Mouse (Mus musculus) embryonic facial prominence, embryonic 15.5 days (tissue): ENCODE measurements around the gene Srp14. TPM values are rescaled to one million over a fixed set of nuclear protein-coding genes. Genes with fewer than 3 reads are reported as not detected.

ENCODE experiments used
- ATAC-seq: fragments of 200-750 bp; cut with Nextera tagmentation; 2 replicates; pipeline ENCODE4 v1.8.0; 2017; ENCODE audit warnings: low read depth, moderate TSS enrichment; ENCODE audit not compliant: insufficient number of reproducible peaks, low FRiP score, low TSS enrichment
- H3K27ac ChIP-seq: fragments of 300-500 bp; sonication (generic); replicated peaks from 2 replicates; pipeline ENCODE4 v1.5.1; 2015; ENCODE audit warnings: mild to moderate bottlenecking, inconsistent platforms
- H3K27me3 ChIP-seq: fragments of 300-500 bp; sonication (generic); 2 replicates; pipeline ENCODE4 v1.6.1; 2015; ENCODE audit warnings: inconsistent platforms
- H3K36me3 ChIP-seq: fragments of 300-500 bp; sonication (generic); 2 replicates; pipeline ENCODE4 v1.6.1; 2015; ENCODE audit warnings: mild to moderate bottlenecking, inconsistent platforms
- H3K4me1 ChIP-seq: fragments of 300-500 bp; sonication (generic); 2 replicates; pipeline ENCODE4 v1.6.1; 2015; ENCODE audit warnings: inconsistent platforms
- H3K4me2 ChIP-seq: fragments of 300-500 bp; sonication (generic); replicated peaks from 2 replicates; pipeline ENCODE4 v1.6.1; 2015; ENCODE audit warnings: mild to moderate bottlenecking, inconsistent platforms
- H3K4me3 ChIP-seq: fragments of 300-500 bp; sonication (generic); replicated peaks from 2 replicates; pipeline ENCODE4 v1.5.1; 2015; ENCODE audit warnings: mild to moderate bottlenecking, inconsistent platforms
- H3K9ac ChIP-seq: fragments of 300-500 bp; sonication (generic); 2 replicates; pipeline ENCODE4 v1.6.1; 2015; ENCODE audit warnings: inconsistent platforms
- H3K9me3 ChIP-seq: fragments of 300-500 bp; sonication (generic); replicated peaks from 2 replicates; pipeline ENCODE4 v1.6.1; 2016; ENCODE audit warnings: inconsistent platforms
- WGBS: fragments of 180-500 bp; shearing (Covaris S2); methylation state at CpG from one replicate; pipeline ENCODE4 v1.1.7; 2015; 5-methylcytosine and 5-hydroxymethylcytosine counted together
- polyA plus RNA-seq: library from polyadenylated mRNA; unstranded; fragments of >200 nt; fragmentation: Nextera tagmentation; extraction: Ambion mirVana; gene quantifications from 2 replicates; pipeline ENCODE4 v1.2.1, GENCODE M21; 2015

Gene Srp14
- polyA plus RNA-seq, result 258 and 285 TPM in 2 replicates

DNA sequence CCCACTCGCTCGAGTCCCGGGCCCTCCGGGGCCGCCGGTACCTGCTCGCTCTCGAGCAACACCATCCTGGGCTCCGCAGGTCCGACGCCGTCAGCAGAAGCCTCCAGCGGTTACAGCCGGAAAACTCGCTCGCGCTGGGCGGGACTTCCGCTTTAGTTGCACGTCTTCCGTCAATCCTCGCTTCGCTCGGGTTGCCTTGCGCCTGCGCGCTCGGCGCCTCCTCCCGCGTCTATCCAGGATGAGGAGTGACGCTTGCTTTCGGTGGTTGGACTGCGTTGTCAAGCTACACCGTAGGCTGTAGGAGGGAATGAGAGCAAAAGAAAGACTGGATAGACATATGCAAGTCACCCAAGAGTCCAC, at the start of gene Srp14:
TSS of gene Srp14 (minus strand) at position 162 of the 360 bp plus-strand sequence.
- Histone ChIP-seq H3K27me3 (no peaks in the 10 kb centered on the region), H3K4me3 (peak within 1 kb of the TSS; percentile 96), H3K27ac (peak within 1 kb of the TSS; percentile 89), H3K4me1 (peaks cover 15% of the 10 kb centered on the region), H3K36me3 (peaks cover 27% of the 10 kb centered on the region), H3K9ac (peak within 1 kb of the TSS; percentile 91), H3K4me2 (peak within 1 kb of the TSS; percentile 83), H3K9me3 (no peaks in the 10 kb centered on the region)
- ATAC-seq, result peak; percentile 90
- under 1% methylated on average over 35 of the region's 35 CpGs for WGBS

DNA sequence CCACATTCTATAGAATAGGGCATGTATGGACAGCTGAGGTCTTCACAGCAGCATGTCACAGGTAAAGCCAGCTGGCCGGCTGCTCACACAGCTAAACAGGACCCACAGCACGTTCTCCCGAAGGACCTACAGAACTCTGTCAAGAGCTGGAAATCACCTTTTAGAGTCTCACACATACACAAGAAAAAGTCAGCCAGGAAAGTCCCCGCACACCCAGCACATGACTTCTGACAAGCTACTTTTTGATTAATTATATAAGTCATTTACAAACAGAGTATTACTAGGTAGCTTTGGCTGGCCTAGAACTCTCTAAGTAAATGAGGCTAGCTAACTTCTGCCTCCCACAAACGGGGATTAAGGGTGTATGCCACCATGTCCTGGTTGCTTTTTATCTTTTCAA, 47.0 kb upstream of the Srp14 start:
- H3K27ac ChIP-seq, result no peak overlapping the region
- H3K9me3 ChIP-seq, result no peaks in the 10 kb centered on the region
- H3K36me3 ChIP-seq, result no peaks in the 10 kb centered on the region
- H3K9ac ChIP-seq, result no peak overlapping the region
- H3K27me3 ChIP-seq, result no peaks in the 10 kb centered on the region
- ATAC-seq, result no peak
- H3K4me1 ChIP-seq, result peaks cover 40% of the 10 kb centered on the region
- WGBS, result 88% methylated on average over 5 of the region's 5 CpGs
- H3K4me2 ChIP-seq, result no peak overlapping the region
- H3K4me3 ChIP-seq, result no peak overlapping the region

DNA sequence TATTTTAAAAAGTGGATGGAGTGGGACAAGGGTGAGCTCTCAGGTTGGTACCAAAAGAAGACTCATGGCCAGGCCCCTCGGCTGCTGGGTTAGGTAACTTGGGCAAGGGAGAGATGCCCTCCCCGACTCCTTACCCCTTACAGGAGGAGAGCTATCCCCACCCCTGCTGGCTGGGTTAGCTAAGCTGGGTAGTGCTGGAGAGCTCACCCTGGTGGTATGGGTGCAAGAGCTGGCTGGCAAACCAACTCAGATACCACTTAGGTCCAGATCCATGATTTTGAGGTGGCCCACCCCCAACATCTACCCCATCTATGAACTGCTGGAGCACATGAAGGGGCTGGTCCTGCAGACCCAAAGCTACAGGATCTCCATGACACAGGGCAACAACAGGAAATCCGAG, 45.3 kb upstream of the Srp14 start:
- Histone ChIP-seq H3K9ac (no peak overlapping the region), H3K27ac (no peak overlapping the region), H3K4me1 (peaks cover 35% of the 10 kb centered on the region), H3K9me3 (no peaks in the 10 kb centered on the region), H3K4me3 (no peak overlapping the region), H3K27me3 (no peaks in the 10 kb centered on the region), H3K36me3 (no peaks in the 10 kb centered on the region), H3K4me2 (no peak overlapping the region)
- no peak for ATAC-seq
- 76% methylated on average over 3 of the region's 3 CpGs for WGBS

DNA sequence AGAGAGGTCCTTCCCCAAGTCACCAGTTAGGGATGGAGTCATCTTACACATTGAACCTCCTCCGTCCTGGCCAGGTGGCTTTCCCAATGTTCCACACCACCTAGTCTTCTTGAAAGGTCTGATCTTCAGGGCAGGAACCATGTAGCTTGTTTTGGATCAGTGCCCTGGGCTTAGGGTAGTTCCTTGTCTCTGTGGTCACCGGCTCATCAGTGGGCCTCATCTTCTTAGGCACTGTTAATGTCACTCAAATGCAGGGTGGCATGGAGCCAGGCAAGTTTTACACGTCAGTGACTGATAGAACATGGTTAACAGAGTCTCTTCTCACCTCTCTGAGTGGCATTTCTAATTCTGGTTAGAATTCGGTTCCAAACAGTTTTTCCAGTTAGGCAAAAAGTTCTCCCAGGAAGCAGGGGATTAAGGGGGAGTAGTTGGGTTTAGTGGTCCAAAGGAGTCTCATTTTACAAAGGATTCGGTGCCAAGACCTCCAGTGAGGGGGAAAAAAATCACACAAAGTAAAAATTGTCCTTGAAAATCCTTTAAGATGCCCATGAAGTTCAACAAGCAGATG, 43.7 kb upstream of the Srp14 start:
- H3K4me2 ChIP-seq, result no peak overlapping the region
- H3K4me1 ChIP-seq, result peaks cover 28% of the 10 kb centered on the region
- H3K36me3 ChIP-seq, result no peaks in the 10 kb centered on the region
- peak overlapping the region; percentile 58 for H3K27ac ChIP-seq
- no peaks in the 10 kb centered on the region for H3K27me3 ChIP-seq
- 29% methylated on average over 5 of the region's 5 CpGs for WGBS
- ATAC-seq, result no peak
- H3K9me3 ChIP-seq, result no peaks in the 10 kb centered on the region
- no peak overlapping the region for H3K4me3 ChIP-seq
- no peak overlapping the region for H3K9ac ChIP-seq

DNA sequence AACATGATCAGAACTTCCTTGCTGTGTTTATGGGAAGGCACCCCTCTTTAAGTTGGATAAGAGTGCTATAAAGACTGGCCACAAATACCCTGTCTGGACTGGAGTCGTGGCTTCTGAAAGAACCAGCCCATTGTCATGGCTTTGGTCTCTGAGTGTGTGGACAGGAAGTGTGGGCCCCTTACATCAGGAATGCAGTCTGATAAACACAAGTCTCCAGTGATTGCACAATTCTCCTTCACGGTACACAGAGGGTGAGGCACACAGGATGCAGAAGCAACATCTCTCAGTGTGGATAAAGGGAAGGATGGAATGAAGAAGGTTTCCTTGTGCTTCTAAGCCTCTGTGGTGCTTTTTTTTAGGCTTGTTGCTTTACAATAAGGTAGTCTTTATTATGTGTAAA, 42.8 kb upstream of the Srp14 start:
- Histone ChIP-seq H3K4me2 (no peak overlapping the region), H3K9me3 (no peaks in the 10 kb centered on the region), H3K27me3 (no peaks in the 10 kb centered on the region), H3K9ac (no peak overlapping the region), H3K4me1 (peaks cover 28% of the 10 kb centered on the region), H3K36me3 (no peaks in the 10 kb centered on the region), H3K4me3 (no peak overlapping the region), H3K27ac (no peak overlapping the region)
- 12% methylated on average over 2 of the region's 2 CpGs for WGBS
- ATAC-seq, result no peak

DNA sequence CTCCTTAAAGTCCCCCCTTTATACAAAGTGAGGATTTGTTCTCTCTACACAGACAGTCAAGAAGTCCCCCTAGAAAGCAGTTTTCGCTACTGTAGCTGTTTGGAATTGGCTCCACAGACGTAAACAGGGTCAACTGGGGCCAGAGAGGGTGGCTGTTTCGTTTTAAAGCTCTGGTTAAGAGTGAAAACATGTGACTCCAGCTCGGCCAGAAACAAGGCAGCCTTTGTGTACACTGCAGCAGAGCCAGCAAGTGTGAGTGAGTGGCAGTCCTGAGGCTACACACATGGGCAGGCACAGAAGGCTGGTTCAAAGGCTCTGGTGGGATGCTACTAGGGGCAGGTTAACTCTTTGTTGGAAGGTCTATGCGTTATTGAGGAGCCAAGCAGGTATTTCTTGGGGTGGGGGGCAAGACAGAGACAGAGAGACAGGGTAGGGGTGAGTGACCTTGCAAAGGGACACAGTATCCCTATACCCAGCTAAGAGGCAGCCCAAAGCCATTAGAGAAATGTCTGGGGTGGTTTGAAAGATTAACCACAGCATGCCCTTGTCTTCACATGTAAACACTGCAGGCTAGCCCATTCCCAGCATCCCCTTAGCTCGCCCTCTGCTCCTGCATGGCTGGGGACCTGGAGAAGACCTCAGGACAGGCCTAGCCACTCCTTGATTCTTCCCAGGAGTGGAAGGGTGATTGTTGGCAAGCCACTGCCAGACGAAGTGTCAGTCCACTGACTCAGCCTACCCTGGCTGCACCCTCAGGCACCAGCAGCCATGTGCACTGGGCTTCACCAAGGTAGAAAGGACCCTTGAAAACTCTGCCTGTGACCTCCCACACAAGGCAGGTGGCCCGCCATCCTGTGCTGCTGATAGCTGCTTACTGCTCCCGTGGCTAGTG, 40.8 kb upstream of the Srp14 start:
- no peaks in the 10 kb centered on the region for H3K9me3 ChIP-seq
- peak; percentile 77 for ATAC-seq
- H3K9ac ChIP-seq, result no peak overlapping the region
- no peak overlapping the region for H3K4me3 ChIP-seq
- 30% methylated on average over 9 of the region's 9 CpGs for WGBS
- peak overlapping the region; percentile 72 for H3K27ac ChIP-seq
- H3K36me3 ChIP-seq, result no peaks in the 10 kb centered on the region
- H3K4me2 ChIP-seq, result no peak overlapping the region
- peaks cover 28% of the 10 kb centered on the region for H3K4me1 ChIP-seq
- no peaks in the 10 kb centered on the region for H3K27me3 ChIP-seq

DNA sequence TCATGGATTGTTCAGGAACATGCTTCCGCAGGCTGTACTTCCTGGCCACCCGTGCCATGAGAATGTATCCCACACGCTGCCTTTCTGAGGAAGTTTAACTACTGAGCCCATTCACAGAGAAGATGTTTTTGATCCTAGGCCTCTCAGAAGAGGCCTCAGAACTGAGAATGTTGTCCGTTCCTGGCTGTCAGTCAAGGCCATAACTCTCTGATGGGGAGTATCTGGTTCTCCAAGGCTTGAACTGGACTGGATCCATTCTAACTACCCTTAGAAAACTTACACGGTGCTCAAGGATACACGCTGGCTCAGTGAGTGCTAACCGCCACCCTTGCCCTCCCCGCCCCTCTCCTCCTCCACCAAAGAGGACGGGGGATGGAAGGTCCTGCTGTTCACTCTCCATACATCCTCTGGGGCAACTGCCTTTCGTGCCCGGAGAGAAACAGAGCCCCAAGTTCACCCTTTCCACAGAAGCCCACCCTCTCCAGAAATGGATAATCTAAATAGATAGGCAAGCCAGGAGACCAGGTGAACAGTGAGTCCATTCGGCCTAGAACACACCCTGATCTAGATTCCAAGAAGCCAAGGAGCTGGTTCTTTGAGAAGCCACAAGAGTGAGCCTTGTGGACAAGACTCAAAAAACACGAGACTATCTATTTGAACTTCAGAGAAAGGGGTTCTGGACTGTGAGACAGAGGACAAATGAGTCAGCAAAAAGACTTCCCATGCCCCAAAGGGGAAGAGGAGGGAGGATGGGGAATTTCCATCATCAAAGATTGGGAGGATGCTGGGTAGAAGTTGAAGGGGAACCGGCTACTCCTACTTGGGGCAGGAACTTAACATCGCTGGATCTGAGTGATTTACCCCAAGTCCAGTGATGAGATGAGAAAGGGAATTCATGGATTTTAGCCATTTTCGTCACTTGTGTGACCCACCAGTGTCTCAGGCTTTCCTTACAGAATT, 33.2 kb upstream of the Srp14 start:
- H3K9ac ChIP-seq, result no peak overlapping the region
- 0 out of 2 replicates have a peak overlapping the region, but pooled peaks have one; percentile 7 for H3K27ac ChIP-seq

DNA sequence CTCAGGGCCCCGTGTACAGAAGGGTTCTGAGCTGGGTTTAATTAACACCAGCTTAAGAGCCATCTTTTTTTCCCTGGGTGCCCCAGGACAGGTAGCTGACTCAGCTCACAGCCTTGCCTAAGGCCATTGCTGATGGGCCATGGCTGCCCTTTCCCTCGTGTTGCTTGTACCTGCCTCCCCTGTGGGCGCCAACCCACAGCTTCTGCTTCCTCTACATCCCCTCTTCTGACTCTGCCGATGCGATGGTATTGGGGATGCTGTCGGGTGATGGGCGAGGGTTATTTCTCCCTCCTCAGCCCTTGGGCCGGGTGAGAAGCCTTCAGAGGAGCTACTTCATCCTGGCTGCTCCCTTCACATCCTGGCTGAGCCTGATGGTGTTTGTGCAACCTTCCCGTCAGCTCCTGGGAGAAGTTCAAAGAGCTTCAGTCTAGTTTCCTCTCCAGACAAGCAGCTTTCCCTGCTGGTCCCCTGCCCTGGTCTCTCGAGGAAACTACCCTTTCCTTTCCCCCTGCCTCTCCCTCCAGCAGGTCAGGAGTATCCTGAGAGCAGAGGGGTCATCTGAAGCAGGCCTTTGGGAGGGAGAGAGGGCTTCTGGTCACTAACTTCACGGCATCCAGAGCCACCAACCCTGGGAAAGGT, 32.4 kb upstream of the Srp14 start:
- Histone ChIP-seq H3K4me3 (no peak overlapping the region), H3K9ac (no peak overlapping the region), H3K36me3 (no peaks in the 10 kb centered on the region), H3K9me3 (no peaks in the 10 kb centered on the region), H3K27me3 (no peaks in the 10 kb centered on the region), H3K4me2 (no peak overlapping the region), H3K27ac (0 out of 2 replicates have a peak overlapping the region, but pooled peaks have one; percentile 7), H3K4me1 (peaks cover 36% of the 10 kb centered on the region)
- no peak for ATAC-seq
- 52% methylated on average over 11 of the region's 11 CpGs for WGBS

More for the DNA sequence above, 33.2 kb upstream of the Srp14 start:
- H3K4me3 ChIP-seq, result no peak overlapping the region
- no peaks in the 10 kb centered on the region for H3K27me3 ChIP-seq
- no peaks in the 10 kb centered on the region for H3K9me3 ChIP-seq
- WGBS, result 76% methylated on average over 16 of the region's 16 CpGs
- ATAC-seq, result no peak
- no peaks in the 10 kb centered on the region for H3K36me3 ChIP-seq
- peaks cover 36% of the 10 kb centered on the region for H3K4me1 ChIP-seq
- H3K4me2 ChIP-seq, result no peak overlapping the region

DNA sequence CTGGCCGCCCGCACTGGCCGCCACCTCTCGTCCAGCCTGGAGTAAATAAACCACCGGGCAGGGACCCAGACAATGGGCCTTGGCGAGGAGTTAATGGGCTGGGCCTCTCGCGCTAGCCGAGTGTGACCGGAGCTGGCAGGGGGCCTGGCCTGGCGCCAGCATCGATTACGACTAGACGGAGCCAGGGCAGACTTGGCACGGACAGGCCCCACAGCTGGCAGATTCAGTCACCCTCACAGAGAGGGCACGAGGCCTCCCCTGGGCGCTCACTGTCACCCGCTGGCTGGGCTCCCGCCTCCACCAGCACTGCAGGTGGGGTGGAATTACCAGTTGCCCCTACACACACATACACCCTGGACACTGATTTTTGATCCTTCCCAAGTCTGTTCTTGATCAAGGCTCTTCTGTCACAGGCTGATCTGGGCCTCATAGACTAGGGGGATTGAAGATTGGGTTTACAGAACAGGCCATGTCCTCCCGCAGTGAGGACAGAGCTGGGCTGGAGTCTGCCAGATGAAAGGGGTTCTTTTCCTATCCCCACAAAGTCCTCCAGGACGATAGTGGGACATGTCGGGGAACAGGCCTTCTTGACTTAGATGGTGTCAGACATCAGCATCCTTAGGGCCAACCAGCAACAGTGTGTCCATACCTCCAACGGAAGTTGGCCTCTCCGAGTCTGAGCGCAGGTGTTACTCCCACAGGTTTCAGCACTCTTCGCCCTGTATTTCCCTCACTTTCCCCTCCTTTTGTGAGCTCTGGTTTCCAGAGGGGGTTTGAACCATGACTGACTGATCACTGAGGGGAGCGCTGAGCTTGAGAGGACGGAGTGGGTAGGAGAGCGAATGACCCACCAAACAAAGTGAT, 31.2 kb upstream of the Srp14 start:
- H3K9ac ChIP-seq, result no peak overlapping the region
- ATAC-seq, result peak; percentile 84
- no peak overlapping the region for H3K4me3 ChIP-seq
- H3K27me3 ChIP-seq, result no peaks in the 10 kb centered on the region
- H3K9me3 ChIP-seq, result no peaks in the 10 kb centered on the region
- H3K27ac ChIP-seq, result peak overlapping the region; percentile 74
- peak overlapping the region; percentile 10; the same call in 1 of the 2 replicates for H3K4me2 ChIP-seq
- peaks cover 36% of the 10 kb centered on the region for H3K4me1 ChIP-seq
- H3K36me3 ChIP-seq, result no peaks in the 10 kb centered on the region
- 35% methylated on average over 29 of the region's 29 CpGs for WGBS
